Mouse (Mus musculus): ENCODE data around the gene Lta. TPM values are rescaled to one million over a fixed set of nuclear protein-coding genes. Genes with fewer than 3 reads are reported as not detected.

Gene Lta
- total RNA-seq, 1 experiment from 2014 or later: not detected

DNA sequence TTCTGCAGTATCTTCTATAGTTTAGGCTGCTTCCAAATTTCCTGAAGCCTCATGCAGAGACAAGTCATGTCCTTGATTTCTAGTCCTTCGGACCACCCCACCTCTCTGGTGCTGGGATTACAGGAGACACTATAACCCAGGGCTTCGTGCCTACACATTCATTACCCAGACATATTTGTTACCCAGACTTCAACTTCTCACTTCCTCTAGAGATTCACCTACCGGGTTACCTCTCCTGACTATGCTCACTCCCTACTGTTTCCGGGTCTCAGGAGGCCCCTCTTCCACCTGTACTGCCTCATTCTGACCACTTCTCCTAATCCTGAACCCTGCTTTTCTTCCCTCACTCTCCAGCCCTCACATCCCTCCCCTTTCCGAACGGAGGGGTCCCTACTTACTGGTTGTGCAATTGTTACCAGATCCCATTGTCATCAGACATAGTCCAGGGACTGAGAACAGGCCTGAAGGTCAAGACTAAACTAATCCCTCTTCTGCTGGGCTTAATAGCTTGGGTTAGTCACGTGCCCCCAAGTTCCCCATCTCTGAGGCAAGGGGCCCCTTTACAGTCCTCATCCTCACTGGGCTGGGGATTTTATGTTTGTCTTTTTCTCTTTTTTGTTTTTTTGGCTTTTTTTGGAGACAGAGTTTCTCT is 17.1 kb downstream of the Lta start, which contains the start of gene Lst1:
Lst1 (minus strand) TSS at position 481 of the 652 bp plus-strand sequence.
- peak; percentile 3; the same call in 1 of the 2 replicates for ATAC-seq (replicated peaks; ENCODE audit: low read depth, poor library complexity, severe bottlenecking)

DNA sequence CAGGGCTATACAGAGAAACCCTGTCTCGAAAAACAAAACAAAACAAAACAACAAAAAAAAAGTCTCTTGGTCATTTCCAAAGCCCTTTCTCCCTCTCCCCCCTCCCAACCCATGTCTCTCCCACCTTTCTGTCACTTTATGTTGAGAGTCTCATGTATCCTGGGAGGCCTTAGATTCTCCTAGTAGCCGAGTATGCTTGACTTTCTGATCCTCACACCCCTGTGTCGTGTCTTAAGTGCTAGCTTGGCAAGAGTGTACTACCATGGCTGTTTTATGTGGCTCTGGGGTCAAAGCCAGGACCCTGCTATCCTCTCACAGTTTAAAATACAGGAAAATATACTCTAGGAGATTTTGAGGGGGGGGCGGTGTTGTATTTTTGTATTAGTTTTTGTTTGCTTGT is 17.8 kb downstream of the Lta start:
- ATAC-seq (replicated peaks; ENCODE audit: low read depth, poor library complexity, severe bottlenecking): no peak

DNA sequence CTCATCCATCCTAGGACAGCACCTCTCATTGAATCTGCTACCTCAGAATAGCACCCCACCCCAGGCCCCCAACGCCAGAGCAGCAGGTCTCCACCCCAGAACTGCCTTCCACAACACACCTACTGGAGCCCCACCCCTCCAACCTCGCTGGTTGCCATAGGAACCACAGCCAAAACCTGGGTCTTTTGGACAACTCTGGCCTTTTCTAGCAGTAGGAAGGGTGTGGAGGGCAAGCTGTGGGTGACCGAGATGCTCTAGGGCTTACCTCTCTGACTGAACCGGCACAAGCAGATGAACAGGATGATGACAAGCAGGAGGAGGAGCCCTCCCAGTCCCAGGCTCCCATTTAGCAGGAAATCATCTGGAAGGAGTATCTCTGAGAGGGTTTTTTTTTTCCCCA is 18.5 kb downstream of the Lta start:
- peak; percentile 39 for ATAC-seq (replicated peaks; ENCODE audit: low read depth, poor library complexity, severe bottlenecking)

DNA sequence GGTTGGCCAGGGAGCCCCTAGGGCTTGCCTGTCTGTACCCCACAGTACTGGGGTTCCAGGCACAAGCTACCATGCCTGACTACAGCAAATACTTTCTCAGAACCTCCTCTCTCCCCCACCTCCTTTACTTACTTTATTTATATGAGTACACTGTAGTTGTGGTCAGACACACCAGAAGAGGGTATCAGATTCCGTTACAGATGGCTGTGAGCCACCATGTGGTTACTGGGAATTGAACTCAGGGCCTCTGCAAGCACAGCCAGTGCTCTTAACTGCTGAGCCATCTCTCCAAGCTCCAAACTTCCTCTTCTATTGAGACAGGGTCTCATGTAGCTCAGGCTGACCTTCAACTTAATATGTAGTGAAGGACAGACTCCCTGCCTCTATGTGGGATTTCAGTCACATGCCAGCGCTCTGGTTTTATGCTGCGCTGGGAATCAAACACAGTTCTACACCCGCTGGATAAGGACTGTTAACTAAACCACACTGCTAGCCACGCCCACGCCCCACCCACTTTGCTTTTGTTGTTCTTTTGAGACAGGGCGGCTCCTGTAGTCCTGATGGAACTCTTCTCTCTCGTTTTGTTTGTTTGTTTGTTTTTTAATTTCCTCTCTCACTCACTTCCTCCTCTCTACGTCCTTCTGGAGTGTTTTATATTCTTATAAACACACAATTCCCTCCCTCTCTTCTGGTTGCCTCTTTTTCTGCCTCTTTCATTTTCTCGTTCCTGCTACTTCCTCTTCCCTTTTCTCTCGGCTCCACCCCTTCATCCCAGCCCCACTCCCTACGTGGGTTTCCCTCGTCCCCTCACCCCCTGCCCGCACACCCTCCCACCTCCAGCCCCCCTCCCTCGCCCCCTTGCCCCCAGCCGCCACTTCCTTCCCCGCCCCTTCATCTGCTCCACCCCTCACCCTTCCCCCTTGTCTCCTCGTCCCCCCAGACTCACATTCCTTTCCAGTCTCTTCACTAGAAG is 19.2 kb downstream of the Lta start:
- ATAC-seq (replicated peaks; ENCODE audit: low read depth, poor library complexity, severe bottlenecking): peak; percentile 54

- no peak for ATAC-seq (replicated peaks; ENCODE audit: low read depth, poor library complexity, severe bottlenecking)
Measured at GRCm38 (mm10) chr17:35180093-35180492, 25.1 kb downstream of the Lta start.

GRCm38 (mm10) chr17:35178528-35178927 is 26.6 kb downstream of the Lta start:
- ATAC-seq (replicated peaks; ENCODE audit: low read depth, poor library complexity, severe bottlenecking): peak; percentile 93

DNA sequence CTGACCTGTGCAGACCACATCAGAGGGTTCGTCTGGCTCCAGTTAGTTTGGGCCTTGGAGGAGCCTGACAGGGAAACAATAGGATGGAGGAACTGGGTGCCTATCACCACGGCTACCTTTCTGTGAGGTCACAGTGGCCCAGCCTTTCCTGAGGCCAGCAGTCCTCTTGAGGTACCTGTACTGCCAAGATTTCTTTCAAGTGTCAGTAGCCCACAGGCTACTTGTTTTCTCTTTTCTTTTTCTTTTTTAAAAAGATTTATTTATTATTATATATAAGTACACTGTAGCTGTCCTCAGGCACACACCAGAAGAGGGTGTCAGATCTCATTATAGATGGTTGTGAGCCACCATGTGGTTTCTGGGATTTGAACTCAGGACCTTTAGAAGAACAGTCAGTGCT is 29.2 kb downstream of the Lta start, which contains the start of gene Aif1:
Aif1 (minus strand) TSS at position 101 of the 400 bp plus-strand sequence.
- ATAC-seq (replicated peaks; ENCODE audit: low read depth, poor library complexity, severe bottlenecking): no peak

DNA sequence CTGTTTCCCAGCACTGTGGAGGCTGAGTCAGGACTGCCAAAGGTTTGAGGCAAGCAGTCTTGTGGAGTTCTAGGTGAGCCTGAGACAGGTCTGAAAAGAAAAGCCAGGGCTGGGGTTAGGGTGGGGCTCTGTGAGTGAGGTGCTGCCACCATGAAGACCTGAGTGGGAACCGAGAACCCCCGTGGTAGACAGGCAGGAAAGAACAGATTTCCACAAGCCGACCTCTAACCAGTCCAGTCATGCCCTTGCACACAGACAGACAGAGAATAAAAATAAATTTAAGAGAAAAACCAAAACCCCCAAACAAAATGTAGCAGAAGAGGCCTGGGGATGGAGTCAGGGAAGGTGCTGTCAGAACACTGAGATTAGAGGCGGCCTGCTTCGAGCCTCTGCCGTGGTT is 29.8 kb downstream of the Lta start:
- no peak for ATAC-seq (replicated peaks; ENCODE audit: low read depth, poor library complexity, severe bottlenecking)

DNA sequence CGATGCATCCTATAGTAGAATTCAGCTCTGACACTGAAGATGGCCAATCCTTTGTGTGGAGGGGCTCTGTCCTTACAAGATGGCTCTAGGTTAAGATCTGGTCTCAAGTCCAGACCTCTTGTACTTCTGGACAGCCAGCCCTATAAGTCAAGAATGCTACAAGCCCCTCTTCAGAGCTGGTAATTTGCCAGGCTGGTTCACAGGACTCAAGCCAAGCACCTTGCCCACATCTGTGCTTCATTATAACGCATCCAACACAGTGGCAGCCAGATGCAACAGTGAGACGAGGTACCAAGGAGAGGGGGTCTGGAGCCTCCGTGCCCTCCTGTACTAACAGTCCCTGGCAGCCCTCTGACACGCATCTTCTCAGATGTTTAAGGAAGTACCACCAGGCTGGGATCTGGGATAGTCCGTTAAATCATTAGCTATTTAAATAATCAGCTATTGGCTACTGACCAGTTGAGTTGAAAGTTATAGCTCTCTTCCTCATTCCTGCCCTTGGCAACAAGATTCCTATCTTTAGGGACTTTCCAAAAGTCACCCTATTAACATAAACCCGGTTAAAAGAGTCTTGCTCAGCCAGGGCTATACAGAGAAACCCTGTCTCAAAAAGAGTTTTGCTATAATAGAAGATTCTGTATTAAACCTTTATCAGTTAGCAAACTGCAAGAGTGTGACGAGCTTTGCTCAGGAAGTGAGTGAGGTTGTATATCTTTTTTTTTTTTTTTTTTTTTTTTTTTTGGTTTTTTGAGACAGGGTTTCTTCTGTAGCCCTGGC is 30.8 kb downstream of the Lta start:
- no peak for ATAC-seq (replicated peaks; ENCODE audit: low read depth, poor library complexity, severe bottlenecking)

GRCm38 (mm10) chr17:35173329-35173728 is 31.8 kb downstream of the Lta start:
- peak; percentile 29; the same call in 1 of the 2 replicates for ATAC-seq (replicated peaks; ENCODE audit: low read depth, poor library complexity, severe bottlenecking)

- ATAC-seq (replicated peaks; ENCODE audit: low read depth, poor library complexity, severe bottlenecking): peak; percentile 51
Measured at GRCm38 (mm10) chr17:35172445-35173234, 32.5 kb downstream of the Lta start.

DNA sequence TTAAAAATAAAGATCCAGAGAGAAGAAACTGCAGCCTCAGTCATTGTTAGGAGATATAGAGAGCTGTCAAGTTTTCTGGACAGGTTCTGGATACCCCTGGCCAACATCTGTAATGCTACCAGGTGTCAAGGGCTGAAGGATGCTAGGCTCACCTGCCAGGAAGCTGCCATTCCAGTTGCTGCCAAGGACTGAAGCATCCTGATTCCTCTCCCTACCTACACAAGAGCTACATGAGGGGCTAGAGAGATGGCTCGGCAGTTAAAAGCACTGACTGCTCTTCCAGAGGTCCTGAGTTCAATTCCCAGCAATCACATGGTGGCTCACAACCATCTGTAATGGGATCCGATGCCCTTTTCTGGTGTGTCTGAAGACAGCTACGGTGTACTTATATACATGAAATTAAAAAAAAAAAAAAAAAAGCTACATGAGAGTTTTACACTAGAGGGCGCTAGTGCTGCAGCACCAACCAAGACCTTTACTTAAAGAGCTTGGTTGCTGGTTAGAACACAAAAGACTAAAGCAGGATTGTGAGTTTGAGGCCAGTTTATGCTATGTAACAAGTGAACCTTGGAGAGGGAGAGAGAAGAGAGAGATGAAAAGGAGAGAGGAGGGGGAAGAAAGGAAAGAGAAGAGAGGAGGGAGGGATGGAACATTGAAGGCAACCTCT is 36.5 kb downstream of the Lta start:
- no peak for ATAC-seq (replicated peaks; ENCODE audit: low read depth, poor library complexity, severe bottlenecking)

GRCm38 (mm10) chr17:35167794-35168193 is 37.4 kb downstream of the Lta start:
- no peak for ATAC-seq (replicated peaks; ENCODE audit: low read depth, poor library complexity, severe bottlenecking)

DNA sequence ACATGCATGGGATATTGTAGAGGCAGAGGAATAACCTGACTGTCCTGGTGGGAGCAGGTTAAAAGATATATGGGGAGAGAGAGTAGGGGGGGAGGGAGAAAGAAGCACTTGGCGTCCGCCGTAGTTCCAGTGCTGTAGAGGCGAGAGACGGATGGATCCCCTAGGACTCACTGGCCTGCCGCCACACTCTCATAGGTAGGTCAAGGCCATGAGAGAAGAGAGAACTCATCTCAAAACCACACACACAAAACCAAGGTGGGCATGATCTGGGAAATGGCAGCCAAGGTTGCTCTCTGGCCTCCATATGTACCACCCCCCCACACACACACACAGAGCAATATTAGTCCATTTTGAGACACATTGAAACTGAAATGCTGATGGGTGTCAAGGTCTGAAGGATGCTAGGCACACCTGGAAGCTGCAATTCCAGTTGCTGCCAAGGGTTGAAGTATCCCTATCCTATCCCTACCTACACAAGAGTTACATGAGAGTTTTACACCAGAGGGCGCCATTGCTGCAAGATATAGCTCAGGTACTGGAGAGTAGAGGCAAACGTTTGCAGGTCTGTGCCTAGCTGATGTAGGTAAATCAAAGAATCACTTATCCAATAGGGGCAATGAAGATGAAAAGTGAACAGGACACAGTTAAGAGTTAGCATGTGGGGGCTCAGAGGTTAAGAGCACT is 38.7 kb downstream of the Lta start:
- no peak; the same call in 1 of the 2 replicates for ATAC-seq (replicated peaks; ENCODE audit: low read depth, poor library complexity, severe bottlenecking)

DNA sequence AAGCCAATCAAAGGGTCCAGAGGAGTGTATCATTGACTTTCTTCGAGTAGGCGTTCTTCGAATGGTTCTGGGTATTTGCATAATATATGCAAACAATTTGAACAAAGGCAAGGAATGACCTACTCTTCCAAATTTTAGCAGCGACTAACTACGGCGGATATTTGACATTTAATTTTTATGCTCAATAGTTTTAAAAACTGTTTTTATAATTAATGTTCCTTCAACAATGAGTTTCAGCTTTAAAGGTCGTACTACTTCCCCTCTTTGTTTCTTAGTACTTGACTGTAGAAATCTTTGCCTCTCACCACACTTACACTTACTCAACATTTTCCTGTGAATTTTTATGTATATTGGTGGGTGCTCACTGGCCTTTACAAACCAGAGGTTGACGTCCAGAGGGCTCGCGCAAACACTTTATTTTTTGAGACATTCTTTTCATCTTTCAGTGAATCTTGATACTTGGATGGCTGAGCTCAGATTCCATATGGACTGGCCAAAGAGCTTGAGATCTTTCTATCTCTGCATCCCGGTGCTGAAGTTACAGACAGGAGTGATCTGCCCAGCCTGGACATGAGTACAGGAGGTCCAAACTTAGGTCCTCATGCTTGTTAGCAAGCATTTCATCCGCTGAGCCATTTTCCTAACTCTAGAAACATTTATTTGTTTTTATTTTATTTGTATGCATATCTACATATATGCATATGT is 39.5 kb downstream of the Lta start:
- ATAC-seq (replicated peaks; ENCODE audit: low read depth, poor library complexity, severe bottlenecking): no peak

DNA sequence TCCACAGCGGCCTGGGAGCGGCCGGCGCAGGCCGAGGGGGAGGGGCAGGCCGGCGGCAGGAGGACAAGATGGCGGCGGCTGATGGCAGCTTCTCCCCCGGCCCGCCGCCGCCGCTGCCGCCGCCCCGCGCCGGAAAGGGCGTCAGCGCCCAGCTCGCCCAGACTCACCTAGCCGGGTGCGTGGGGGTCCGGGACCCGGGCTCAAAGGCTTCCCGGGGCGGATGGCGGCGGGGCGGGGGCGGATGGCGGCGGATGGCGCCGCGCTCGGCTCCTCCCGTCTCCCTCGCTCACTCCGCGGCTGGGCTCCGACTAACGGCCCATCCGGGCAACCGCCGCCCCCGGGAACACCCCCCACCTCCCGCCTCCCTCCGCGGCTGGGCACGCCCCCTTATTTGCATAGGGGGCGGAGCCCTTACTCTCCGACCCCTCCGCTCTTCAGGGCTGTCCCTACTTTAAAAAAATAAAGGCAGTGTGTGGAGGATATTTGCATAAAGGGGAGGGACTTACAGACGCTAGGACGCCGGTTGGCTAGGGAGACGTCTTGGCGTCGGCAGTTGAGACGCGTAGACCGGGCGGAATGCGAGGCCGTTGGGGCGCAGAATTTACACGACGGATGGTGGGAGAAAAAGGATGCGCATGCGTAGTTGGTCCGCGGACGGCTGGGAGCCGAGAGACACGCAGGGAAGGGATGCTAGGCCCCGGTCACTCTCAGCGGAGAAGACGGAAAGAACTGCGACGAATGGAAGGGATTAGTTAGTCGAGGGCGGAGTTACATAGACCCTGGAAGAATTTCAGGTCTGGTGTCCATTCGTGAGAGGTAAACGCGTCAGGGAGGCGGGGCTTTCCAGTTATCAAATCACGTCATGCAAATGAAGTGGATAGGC is 40.3 kb downstream of the Lta start, which contains the start of gene Prrc2a:
Prrc2a (minus strand) TSS at position 330 of the 883 bp plus-strand sequence.
- peak; percentile 90 for ATAC-seq (replicated peaks; ENCODE audit: low read depth, poor library complexity, severe bottlenecking)

DNA sequence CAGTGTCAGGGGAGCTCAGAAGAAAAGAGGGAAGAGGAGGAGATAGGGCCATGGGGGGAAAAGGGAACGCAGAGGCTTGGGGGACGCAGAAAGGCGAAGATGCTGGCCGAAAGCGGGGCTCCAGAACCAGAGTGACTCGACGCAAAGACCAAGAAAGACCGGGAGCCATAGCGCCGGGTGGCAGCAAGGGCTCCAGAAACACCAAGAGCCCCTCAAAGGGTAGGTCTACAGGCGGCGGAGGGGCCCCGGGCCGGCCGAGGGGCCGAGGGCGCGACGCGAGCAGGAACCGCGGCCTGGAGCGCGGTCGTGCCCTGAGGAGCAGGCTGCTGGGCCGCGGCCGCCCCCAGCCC is 41.0 kb downstream of the Lta start:
- ATAC-seq (replicated peaks; ENCODE audit: low read depth, poor library complexity, severe bottlenecking): no peak

Data from common myeloid progenitor, adult 5-6 weeks (primary cell).